In genomic region chr13:102900083-102900420, GRCm38 (mm10) we compare ENCODE assay signal across 25 mouse cellular contexts.
A peak's percentile ranks its signal among the peaks of the same experiment; 100 is the strongest.
DNase-seq lines count a peak whose midpoint lies in the region; ATAC-seq and TF ChIP-seq lines count a peak whose summit lies in the region.
"Had no signal": no experiment of that assay in that cellular context is flagged by ENCODE, and none has a peak within 500 bp of the region (broad histone marks: within the 10 kb centered on the region; RNA-seq: fewer than 3 reads in every experiment).

No protein-coding gene starts in this region.

- no peaks in the 10 kb centered on the region for H3K36me3 ChIP-seq in lung, embryonic 14.5 days (ENCODE audit: insufficient read depth)
- H3K36me3 ChIP-seq in C2C12 (ENCODE audit: control insufficient read depth, insufficient read depth) (no peaks in the 10 kb centered on the region), myocyte (ENCODE audit: control insufficient read depth, insufficient read depth) (no peaks in the 10 kb centered on the region)
- H3K36me3 ChIP-seq: forebrain, embryonic 12.5 days; hindbrain, embryonic 13.5 days; midbrain, embryonic 15.5 days; neural tube, embryonic 12.5 days; stomach, embryonic 15.5 days had no signal

- TF ChIP-seq CTCF in lung, embryonic 14.5 days (IDR thresholded peaks at IDR 0.05; ENCODE audit: low read depth): no peak
- no peak for TF ChIP-seq CTCF in C2C12 (IDR thresholded peaks at IDR 0.05; ENCODE audit: control insufficient read depth, insufficient read depth, insufficient read length)

- 0 out of 2 replicates have a peak, but pooled peaks have one; percentile 35 for ATAC-seq in lung, embryonic 14.5 days (ENCODE audit: insufficient read depth)
- ATAC-seq: intestine, embryonic 16.5 days; midbrain, embryonic 15.5 days had no signal

- H3ac ChIP-seq in C2C12 (ENCODE audit: control insufficient read depth, insufficient read length, low read depth): no peak overlapping the region
- H3ac ChIP-seq in myocyte (ENCODE audit: control insufficient read depth, insufficient read length): no peak overlapping the region

- H3K27me3 ChIP-seq in lung, embryonic 14.5 days (ENCODE audit: insufficient read depth, low read length): no peaks in the 10 kb centered on the region
- H3K27me3 ChIP-seq in C2C12 (ENCODE audit: control insufficient read depth, insufficient read depth, insufficient read length) (no peaks in the 10 kb centered on the region), myocyte (ENCODE audit: control insufficient read depth, insufficient read depth, insufficient read length) (no peaks in the 10 kb centered on the region)
- H3K27me3 ChIP-seq: forebrain, embryonic 12.5 days; hindbrain, embryonic 13.5 days; midbrain, embryonic 15.5 days; neural tube, embryonic 12.5 days; stomach, embryonic 15.5 days had no signal

- no peak overlapping the region for H3K4me2 ChIP-seq in lung, embryonic 14.5 days
- H3K4me2 ChIP-seq in myocyte (ENCODE audit: low read depth): peak overlapping the region; percentile 97
- H3K4me2 ChIP-seq: forebrain, embryonic 12.5 days; hindbrain, embryonic 13.5 days; midbrain, embryonic 15.5 days; neural tube, embryonic 12.5 days had no signal

- no peak overlapping the region for H3K27ac ChIP-seq in lung, embryonic 14.5 days (ENCODE audit: low read depth)
- H3K27ac ChIP-seq: forebrain, embryonic 12.5 days; hindbrain, embryonic 13.5 days; liver, embryonic 14.5 days; midbrain, embryonic 15.5 days; neural tube, embryonic 12.5 days had no signal

- no peak for TF ChIP-seq POLR2A in myocyte (IDR thresholded peaks at IDR 0.05; ENCODE audit: insufficient read length, low read depth)

- H3K9ac ChIP-seq in lung, embryonic 14.5 days: no peak overlapping the region
- H3K9ac ChIP-seq: forebrain, embryonic 12.5 days; hindbrain, embryonic 13.5 days; liver, embryonic 14.5 days; midbrain, embryonic 15.5 days; neural tube, embryonic 12.5 days; stomach, embryonic 15.5 days had no signal

- peaks cover 12% of the 10 kb centered on the region; the same call in 1 of the 2 replicates for H3K4me1 ChIP-seq in lung, embryonic 14.5 days (ENCODE audit: insufficient read depth)

- no peak overlapping the region for H3K4me3 ChIP-seq in lung, embryonic 14.5 days (ENCODE audit: low read depth, low read length)
- H3K4me3 ChIP-seq in C2C12 (ENCODE audit: insufficient read depth, poor library complexity, severe bottlenecking) (no peak overlapping the region), myocyte (peak overlapping the region; percentile 14)
- H3K4me3 ChIP-seq: forebrain, embryonic 12.5 days; hindbrain, embryonic 13.5 days; midbrain, embryonic 15.5 days; neural tube, embryonic 12.5 days; stomach, embryonic 15.5 days had no signal

- DNase-seq in lung, embryonic 14.5 days: peak; percentile 38
- no peak for DNase-seq in lung, postnatal 10 days
- peak; percentile 28 for DNase-seq in 3134 (ENCODE audit: extremely low read depth, insufficient read length, low spot score)
- no peak for DNase-seq in retina, postnatal 1 day
- no peak for DNase-seq in c-Kit-positive CD71-positive TER-119-positive erythroid progenitor cells, embryonic 14.5 days (ENCODE audit: low spot score)
- DNase-seq: cerebellum, adult 18-20 months; cerebellum, postnatal 10 days; gastrocnemius, postnatal 25 days; heart, postnatal 36 days; kidney, adult 9 months; kidney, postnatal 10 days; layer of hippocampus, adult 9-11 months; liver; lung, postnatal 14 days; thymus, adult 18-20 months; thymus, postnatal 25 days had no signal

- H3K79me2 ChIP-seq in C2C12 (ENCODE audit: control insufficient read depth, insufficient read depth) (peaks cover 85% of the 10 kb centered on the region), myocyte (ENCODE audit: control insufficient read depth, insufficient read depth) (peaks cover 78% of the 10 kb centered on the region)

- H3K9me3 ChIP-seq in lung, embryonic 14.5 days (ENCODE audit: low read depth, low read length): no peaks in the 10 kb centered on the region
- H3K9me3 ChIP-seq: forebrain, embryonic 12.5 days; hindbrain, embryonic 13.5 days; midbrain, embryonic 15.5 days; neural tube, embryonic 12.5 days; stomach, embryonic 15.5 days had no signal

- 31% methylated on average over 2 of the region's 2 CpGs for WGBS in lung, embryonic 14.5 days

- peaks cover 68% of the 10 kb centered on the region for H3K79me3 ChIP-seq in C2C12 (ENCODE audit: low read depth)

TF ChIP-seq in C2C12, 6 proteins besides CTCF, POLR2A, EP300 and RAD21:
- TF ChIP-seq FOSL1 (IDR thresholded peaks at IDR 0.05; ENCODE audit: insufficient read depth, low read length, poor library complexity, severe bottlenecking): no peak
- peak; percentile 60 for TF ChIP-seq MYOD1 (IDR thresholded peaks at IDR 0.05; ENCODE audit: control insufficient read depth, insufficient read length, low read depth)

TF ChIP-seq in myocyte, 11 proteins besides CTCF, POLR2A, EP300 and RAD21:
- TF ChIP-seq E2F4 (IDR thresholded peaks at IDR 0.05; ENCODE audit: insufficient read depth): no peak
- peak; percentile 33 for TF ChIP-seq SRF (IDR thresholded peaks at IDR 0.05; ENCODE audit: control insufficient read depth, insufficient read length, low read depth)
- TF ChIP-seq POLR2AphosphoS2 (IDR thresholded peaks at IDR 0.05; ENCODE audit: insufficient read length, low read depth): no peak
- no peak for TF ChIP-seq MAX (IDR thresholded peaks at IDR 0.05; ENCODE audit: low read depth)
- TF ChIP-seq MYOG (IDR thresholded peaks at IDR 0.05; ENCODE audit: control insufficient read depth in 1 of 3, insufficient read depth in 1 of 3, insufficient read length in 2 of 3, low read depth in 2 of 3): peak in 1 of 3 experiments; percentile 89
- no peak for TF ChIP-seq USF1 (IDR thresholded peaks at IDR 0.05; ENCODE audit: low read depth)
- peak; percentile 59 to 77 (median 67) for TF ChIP-seq MYOD1 (IDR thresholded peaks at IDR 0.05; ENCODE audit: control insufficient read depth in 1 of 3, insufficient read length in 2 of 3, low read depth in 2 of 3)
- peak; percentile 72 for TF ChIP-seq TCF12 (IDR thresholded peaks at IDR 0.05; ENCODE audit: insufficient read depth, poor library complexity, severe bottlenecking)
- TF ChIP-seq CEBPB (IDR thresholded peaks at IDR 0.05; ENCODE audit: insufficient read depth, poor library complexity, severe bottlenecking): 0 out of 2 replicates have a peak, but pooled peaks have one; percentile 5
- TF ChIP-seq TCF3 (IDR thresholded peaks at IDR 0.05; ENCODE audit: insufficient read length, low read depth): no peak

Comparison
In these comparisons a context has a peak if more than half of its experiments do, and no peak if none do; other contexts are left out.
1. DNase-seq: peak in lung, embryonic 14.5 days (single experiment) and 3134 (single experiment); none in lung, postnatal 10 days (single experiment), retina, postnatal 1 day (single experiment) and c-Kit-positive CD71-positive TER-119-positive erythroid progenitor cells, embryonic 14.5 days (single experiment).